Mouse (Mus musculus) stomach, postnatal 0 days (tissue): ENCODE measurements around the gene Cebpb. TPM values are rescaled to one million over a fixed set of nuclear protein-coding genes. Genes with fewer than 3 reads are reported as not detected.
A peak's percentile ranks its signal among the peaks of the same experiment; 100 is the strongest.

Experiments used
- ATAC-seq: fragments of 200-750 bp; cut with Nextera tagmentation; 2 replicates; pipeline ENCODE4 v1.8.0; 2017; ENCODE audit not compliant: low FRiP score, low TSS enrichment
- DNase-seq: peaks from one replicate; pipeline ENCODE4 v3.0.0-alpha.2; 2016; ENCODE audit warnings: low spot score
- H3K27ac ChIP-seq: fragments of 300-500 bp; sonication (generic); replicated peaks from 2 replicates; pipeline ENCODE4 v1.5.1; 2014; ENCODE audit warnings: mild to moderate bottlenecking, control low read depth
- H3K27me3 ChIP-seq: fragments of 300-500 bp; sonication (generic); 2 replicates; pipeline ENCODE4 v1.6.1; 2014; ENCODE audit warnings: low read length; ENCODE audit not compliant: control insufficient read depth, insufficient read depth
- H3K36me3 ChIP-seq: fragments of 300-500 bp; sonication (generic); 2 replicates; pipeline ENCODE4 v1.6.1; 2014; ENCODE audit warnings: low read length, mixed read lengths; ENCODE audit not compliant: control insufficient read depth, insufficient read depth
- H3K4me1 ChIP-seq: fragments of 300-500 bp; sonication (generic); replicated peaks from 2 replicates; pipeline ENCODE4 v1.6.1; 2014; ENCODE audit warnings: antibody characterized with exemption; ENCODE audit not compliant: control insufficient read depth, insufficient read depth
- H3K4me2 ChIP-seq: fragments of 300-500 bp; sonication (generic); replicated peaks from 2 replicates; pipeline ENCODE4 v1.6.1; 2014; ENCODE audit warnings: low read depth, mild to moderate bottlenecking, control low read depth, moderate library complexity
- H3K4me3 ChIP-seq: fragments of 300-500 bp; sonication (generic); 2 replicates; pipeline ENCODE4 v1.5.1; 2014; ENCODE audit warnings: low read depth, low read length, control low read depth
- H3K9ac ChIP-seq: fragments of 300-500 bp; sonication (generic); 2 replicates; pipeline ENCODE4 v1.6.1; 2014; ENCODE audit warnings: mild to moderate bottlenecking, low read length, control low read depth, mixed read lengths
- H3K9me3 ChIP-seq: fragments of 300-500 bp; sonication (generic); 2 replicates; pipeline ENCODE4 v1.6.1; 2016; ENCODE audit warnings: low read length; ENCODE audit not compliant: control insufficient read depth
- CTCF ChIP-seq: IDR thresholded peaks from 2 replicates; pipeline ENCODE4 v1.5.1; 2016; ENCODE audit warnings: antibody characterized with exemption, low read depth, mild to moderate bottlenecking, moderate library complexity
- EP300 ChIP-seq: optimal IDR thresholded peaks from 2 replicates; pipeline ENCODE3; 2016; ENCODE audit warnings: antibody characterized with exemption
- WGBS: fragments of 180-500 bp; shearing (Covaris S2); extraction: QIAGEN DNeasy Blood & Tissue Kit; methylation state at CpG from one replicate; pipeline ENCODE4 v1.1.7; 2014; 5-methylcytosine and 5-hydroxymethylcytosine counted together
- polyA plus RNA-seq: library from polyadenylated mRNA; unstranded; fragments of >200 nt; fragmentation: Nextera tagmentation; extraction: Ambion mirVana; gene quantifications from 2 replicates; pipeline ENCODE4 v1.2.1, GENCODE M21; 2015

The Cebpb gene
- polyA plus RNA-seq, 1 experiment from 2014 or later = 55.0 TPM

DNA sequence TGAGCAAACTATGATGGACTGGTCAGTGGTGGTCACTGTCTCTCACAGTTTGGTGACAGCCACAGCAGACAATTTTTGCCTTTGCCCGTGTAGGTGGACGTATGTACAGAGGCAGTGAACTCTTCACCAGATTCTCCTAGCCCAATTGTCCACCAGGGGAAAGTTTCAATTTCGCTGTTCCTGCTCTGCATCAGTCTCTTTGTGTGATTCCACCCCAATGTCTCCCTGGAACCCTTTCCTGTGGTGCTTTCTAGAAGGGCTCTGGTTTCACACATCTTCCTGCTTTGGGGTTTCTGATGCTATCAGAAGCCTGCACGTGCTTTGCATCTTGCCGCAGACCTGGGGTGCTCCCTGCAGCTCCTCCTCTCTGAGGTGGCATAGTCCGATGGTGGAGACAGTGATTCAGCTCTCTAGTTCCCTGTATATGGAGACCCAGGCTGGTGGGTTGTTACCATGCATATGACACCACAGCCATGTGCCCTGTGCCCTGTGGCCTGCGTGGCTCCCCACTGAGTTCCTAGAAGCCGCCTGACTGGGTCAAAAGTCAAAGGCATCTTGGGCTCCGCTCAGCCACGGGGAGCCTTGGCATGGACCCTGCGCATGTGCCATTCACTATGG, 35.0 kb downstream of the Cebpb start:
- Histone ChIP-seq H3K9ac (no peak overlapping the region), H3K4me1 (no peaks in the 10 kb centered on the region), H3K9me3 (no peaks in the 10 kb centered on the region), H3K27me3 (no peaks in the 10 kb centered on the region), H3K27ac (no peak overlapping the region), H3K4me3 (no peak overlapping the region), H3K36me3 (no peaks in the 10 kb centered on the region), H3K4me2 (no peak overlapping the region)
- ATAC-seq (no peak), DNase-seq (no peak)
- no peak for TF ChIP-seq EP300
- no peak for TF ChIP-seq CTCF
- 80% methylated on average over 11 of the region's 11 CpGs for WGBS

DNA sequence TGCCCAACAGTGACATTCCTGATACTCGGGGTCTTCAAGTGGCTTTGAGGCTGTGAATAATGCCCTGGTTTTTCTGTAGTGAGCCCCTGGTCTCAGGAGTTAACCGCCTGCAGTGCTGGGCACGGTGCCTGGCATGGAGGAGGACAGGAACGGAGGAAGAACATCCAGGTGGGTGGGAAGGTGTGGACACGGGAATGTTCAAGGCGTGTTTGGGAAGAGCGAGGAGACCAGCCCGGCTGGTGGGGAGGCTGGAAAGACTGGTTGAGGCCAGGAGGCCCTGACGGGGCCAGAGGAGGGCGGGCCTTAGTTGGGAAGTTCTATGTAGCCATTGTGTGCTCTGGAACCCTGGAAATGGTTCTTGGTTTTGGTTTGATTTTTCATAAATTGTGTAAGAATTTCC, 37.2 kb downstream of the Cebpb start:
- H3K4me3 ChIP-seq = no peak overlapping the region
- H3K36me3 ChIP-seq = no peaks in the 10 kb centered on the region
- no peak overlapping the region for H3K4me2 ChIP-seq
- no peak for ATAC-seq
- 73% methylated on average over 10 of the region's 10 CpGs for WGBS
- H3K27me3 ChIP-seq = no peaks in the 10 kb centered on the region
- peak; percentile 37 for DNase-seq
- H3K9me3 ChIP-seq = no peaks in the 10 kb centered on the region
- no peak overlapping the region for H3K27ac ChIP-seq
- TF ChIP-seq EP300 (peak; percentile 30), CTCF (no peak)
- no peaks in the 10 kb centered on the region for H3K4me1 ChIP-seq
- no peak overlapping the region for H3K9ac ChIP-seq

DNA sequence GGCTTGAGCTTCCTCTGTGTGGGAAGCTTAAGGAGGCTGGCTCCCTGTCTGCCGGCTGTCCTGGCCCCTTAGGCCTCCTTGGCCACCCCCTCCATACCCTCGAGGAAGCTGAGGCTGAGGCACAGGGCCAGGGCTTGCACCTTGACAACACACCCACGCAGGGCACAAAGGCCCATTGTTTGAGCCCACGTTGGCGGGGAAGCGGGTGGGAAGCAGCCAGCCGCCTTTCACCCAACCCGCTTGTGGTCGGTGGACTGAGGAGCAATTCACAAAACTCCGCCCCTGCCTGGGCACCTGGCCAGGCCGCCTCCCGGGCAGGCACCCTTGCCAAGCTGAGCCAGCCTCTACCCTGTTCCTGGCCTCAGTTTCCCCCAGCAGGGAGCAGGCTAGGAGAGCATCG, 38.4 kb downstream of the Cebpb start:
- Histone ChIP-seq H3K9me3 (no peaks in the 10 kb centered on the region), H3K36me3 (no peaks in the 10 kb centered on the region), H3K4me3 (no peak overlapping the region), H3K4me2 (no peak overlapping the region), H3K27ac (peak overlapping the region; percentile 5), H3K4me1 (no peaks in the 10 kb centered on the region), H3K9ac (no peak overlapping the region; the same call in 1 of the 2 replicates), H3K27me3 (no peaks in the 10 kb centered on the region)
- peak; percentile 84 for DNase-seq
- 35% methylated on average over 13 of the region's 13 CpGs for WGBS
- no peak for TF ChIP-seq EP300
- peak; percentile 20; the same call in 1 of the 2 replicates for TF ChIP-seq CTCF
- peak; percentile 59 for ATAC-seq

DNA sequence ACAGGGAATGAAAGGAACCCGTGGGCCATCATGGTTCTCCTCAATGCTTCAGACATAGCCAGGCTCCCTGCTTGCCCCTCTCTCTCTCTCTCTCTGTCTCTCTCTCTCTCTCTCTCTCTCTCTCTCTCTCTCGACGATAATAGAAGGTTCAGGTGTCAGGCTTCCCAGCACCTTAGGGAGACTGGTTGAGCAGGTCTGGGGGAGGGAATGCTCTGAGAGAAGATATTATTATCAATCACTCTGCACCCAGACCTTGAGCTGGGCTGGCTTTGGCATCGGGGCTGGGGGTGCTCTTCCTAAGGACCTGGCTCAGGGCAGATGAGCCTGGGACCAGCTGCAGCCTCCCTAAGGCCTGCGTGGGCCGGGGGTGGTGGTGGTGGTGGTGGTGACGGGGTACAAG, 41.3 kb downstream of the Cebpb start:
- TF ChIP-seq EP300 (no peak), CTCF (no peak)
- WGBS = 67% methylated on average over 7 of the region's 7 CpGs
- no peaks in the 10 kb centered on the region for H3K36me3 ChIP-seq
- ATAC-seq = no peak
- no peak overlapping the region; the same call in 1 of the 2 replicates for H3K27ac ChIP-seq
- no peak overlapping the region for H3K4me2 ChIP-seq
- no peaks in the 10 kb centered on the region for H3K27me3 ChIP-seq
- DNase-seq = no peak
- no peak overlapping the region for H3K9ac ChIP-seq
- H3K4me3 ChIP-seq = no peak overlapping the region
- H3K4me1 ChIP-seq = no peaks in the 10 kb centered on the region
- H3K9me3 ChIP-seq = no peaks in the 10 kb centered on the region

DNA sequence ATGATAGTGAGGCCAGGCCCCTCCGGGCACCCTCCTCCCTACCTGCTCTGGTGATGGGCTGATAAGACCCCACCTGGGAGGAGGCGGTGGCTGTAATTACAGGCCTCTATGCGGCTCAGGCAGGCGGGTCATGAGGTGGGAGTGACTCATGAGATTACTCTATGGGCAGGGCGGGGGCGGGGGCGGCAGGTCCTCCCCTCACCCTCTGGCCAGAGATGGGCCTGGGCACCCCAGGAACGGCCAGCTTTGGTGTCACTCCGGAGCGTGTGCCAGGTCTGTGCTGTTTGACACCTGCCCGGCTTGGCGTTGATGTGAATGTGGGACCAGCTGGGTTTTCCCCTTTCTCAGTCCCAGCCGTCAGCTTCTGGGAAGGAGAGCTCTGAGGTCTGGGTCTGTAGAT, 42.4 kb downstream of the Cebpb start:
- Histone ChIP-seq H3K4me1 (no peaks in the 10 kb centered on the region), H3K9ac (no peak overlapping the region), H3K4me2 (no peak overlapping the region), H3K36me3 (no peaks in the 10 kb centered on the region), H3K27ac (no peak overlapping the region; the same call in none of the 2 replicates), H3K27me3 (no peaks in the 10 kb centered on the region), H3K4me3 (no peak overlapping the region), H3K9me3 (no peaks in the 10 kb centered on the region)
- WGBS = 50% methylated on average over 13 of the region's 13 CpGs
- peak; percentile 53 for DNase-seq
- no peak for TF ChIP-seq EP300
- ATAC-seq = peak; percentile 44

DNA sequence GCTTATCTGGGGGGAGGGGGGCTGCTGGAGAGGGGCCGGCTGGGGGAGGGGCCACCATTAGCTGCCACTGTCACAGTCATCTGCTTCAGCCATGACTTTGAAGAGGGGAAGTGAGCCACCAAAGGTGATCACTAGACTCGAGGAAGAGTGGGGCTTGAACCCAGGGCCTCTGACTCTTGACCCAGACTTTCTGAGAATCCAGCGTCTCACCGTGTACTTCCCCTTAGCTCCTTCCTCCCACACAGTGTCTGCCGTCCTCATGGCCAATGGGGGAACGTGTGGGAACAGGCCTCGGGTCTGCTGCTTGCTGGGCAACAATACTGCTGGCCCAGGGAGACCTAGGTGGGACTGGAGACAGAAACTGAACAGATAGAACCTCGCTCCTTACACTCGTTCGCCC, 46.1 kb downstream of the Cebpb start:
- H3K27ac ChIP-seq = no peak overlapping the region
- no peaks in the 10 kb centered on the region for H3K27me3 ChIP-seq
- 70% methylated on average over 10 of the region's 10 CpGs for WGBS
- TF ChIP-seq EP300 = no peak
- TF ChIP-seq CTCF = no peak
- H3K9ac ChIP-seq = no peak overlapping the region
- no peak overlapping the region for H3K4me2 ChIP-seq
- H3K4me1 ChIP-seq = no peaks in the 10 kb centered on the region; the same call in 1 of the 2 replicates
- no peak overlapping the region for H3K4me3 ChIP-seq
- H3K36me3 ChIP-seq = no peaks in the 10 kb centered on the region
- H3K9me3 ChIP-seq = no peaks in the 10 kb centered on the region
- no peak for ATAC-seq
- DNase-seq = no peak
